In the genomic region with DNA sequence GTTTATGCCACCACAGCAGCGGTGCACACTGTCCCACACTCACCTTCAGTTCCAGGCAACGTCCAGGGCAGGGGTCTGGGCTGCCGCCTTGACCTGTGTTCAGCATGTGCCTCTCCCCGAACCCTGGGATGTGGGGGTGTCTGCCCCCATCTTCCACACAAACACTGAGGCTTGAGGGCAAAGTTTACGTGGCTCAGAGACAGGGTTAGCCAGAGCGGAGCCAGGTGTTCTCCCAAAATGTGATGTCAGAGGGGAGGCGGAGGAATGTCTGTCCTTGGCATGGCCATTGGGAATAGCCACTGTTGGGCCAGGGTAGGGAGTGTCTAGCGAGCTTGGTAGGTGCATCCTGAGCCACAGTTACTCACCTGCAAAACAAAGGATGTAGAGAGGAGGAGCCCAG, we compare ENCODE assay signal across 27 mouse cellular contexts. TPM values are rescaled to one million over a fixed set of nuclear protein-coding genes. Genes with fewer than 3 reads are reported as not detected.
DNase-seq lines count a peak whose midpoint lies in the region; ATAC-seq and TF ChIP-seq lines count a peak whose summit lies in the region.
"Had no signal": no experiment of that assay in that cellular context is flagged by ENCODE, and none has a peak within 500 bp of the region (broad histone marks: within the 10 kb centered on the region; RNA-seq: fewer than 3 reads in every experiment).

No protein-coding gene starts in this region.

- no peaks in the 10 kb centered on the region for H3K27me3 ChIP-seq in liver, adult 2 months (ENCODE audit: control insufficient read depth, insufficient read depth, low read length)
- H3K27me3 ChIP-seq in embryonic facial prominence, embryonic 10.5 days (replicated peaks; ENCODE audit: low read depth, poor library complexity, severe bottlenecking) = no peaks in the 10 kb centered on the region
- H3K27me3 ChIP-seq: CH12.LX; embryonic facial prominence, embryonic 13.5 days; embryonic facial prominence, embryonic 15.5 days; forebrain, embryonic 12.5 days; Patski had no signal

- peak overlapping the region; percentile 73 for H3K4me3 ChIP-seq in liver, adult 2 months (ENCODE audit: insufficient read depth, low read depth, low read length)
- no peak overlapping the region for H3K4me3 ChIP-seq in embryonic facial prominence, embryonic 10.5 days
- H3K4me3 ChIP-seq: embryonic facial prominence, embryonic 13.5 days; embryonic facial prominence, embryonic 15.5 days; erythroblast, embryonic 14.5 days; forebrain, embryonic 10.5 days; forebrain, embryonic 12.5 days had no signal

- 0 out of 2 replicates have a peak, but pooled peaks have one; percentile 1 for ATAC-seq in megakaryocyte progenitor cell, adult 5-6 weeks (replicated peaks; ENCODE audit: poor library complexity)
- ATAC-seq: activated CD4-positive, CD25-positive, alpha-beta regulatory T cell, adult 4 months; CD4-positive, CD25-positive, alpha-beta regulatory T cell, adult 4 months; forebrain, embryonic 14.5 days; forebrain, embryonic 16.5 days; Patski had no signal

- no peaks in the 10 kb centered on the region for H3K79me2 ChIP-seq in liver, adult 2 months (ENCODE audit: control insufficient read depth, insufficient read depth, low read length)

- DNase-seq in liver, adult 2 months (ENCODE audit: extremely low read depth, low read depth, low spot score) = peak; percentile 85
- DNase-seq in liver = no peak
- no peak for DNase-seq in embryonic facial prominence, embryonic 10.5 days (ENCODE audit: low spot score)
- DNase-seq in cerebellum, adult 11-12 months = no peak
- DNase-seq: adrenal gland, adult 8-10 months; adrenal gland, postnatal 14 days; adrenal gland, postnatal 36 days; B cell, adult 2 months; cerebellum, adult 18-20 months; cerebellum, adult 8-10 months; cerebellum, adult 9-11 months; cerebellum, postnatal 14 days; cerebellum, postnatal 36 days; embryo, embryonic 11 days had no signal

- peaks cover 15% of the 10 kb centered on the region; the same call in 1 of the 2 replicates for H3K36me3 ChIP-seq in liver, adult 2 months (ENCODE audit: control insufficient read depth, insufficient read depth, low read length)
- peaks cover 24% of the 10 kb centered on the region for H3K36me3 ChIP-seq in embryonic facial prominence, embryonic 10.5 days (replicated peaks)
- H3K36me3 ChIP-seq: embryonic facial prominence, embryonic 15.5 days had no signal

- peak overlapping the region; percentile 79 for H3K9ac ChIP-seq in liver, adult 2 months (ENCODE audit: low read depth, low read length)
- H3K9ac ChIP-seq: embryonic facial prominence, embryonic 13.5 days; embryonic facial prominence, embryonic 15.5 days; forebrain, embryonic 12.5 days had no signal

- WGBS in liver, adult 2 months = 25% methylated on average over 8 of the region's 8 CpGs
- 86% methylated on average over 8 of the region's 8 CpGs for WGBS in embryonic facial prominence, embryonic 10.5 days

- no peak for TF ChIP-seq POLR2A in liver, adult 2 months (IDR thresholded peaks at IDR 0.05; ENCODE audit: extremely low read depth, insufficient read depth, low read length)

- peak overlapping the region; percentile 81 for H3K27ac ChIP-seq in liver, adult 2 months (replicated peaks; ENCODE audit: insufficient read depth, low read depth, low read length)
- peak overlapping the region; percentile 44; the same call in 1 of the 2 replicates for H3K27ac ChIP-seq in embryonic facial prominence, embryonic 10.5 days (replicated peaks)
- H3K27ac ChIP-seq: embryonic facial prominence, embryonic 13.5 days; embryonic facial prominence, embryonic 15.5 days; forebrain, embryonic 10.5 days; forebrain, embryonic 12.5 days had no signal

- no peaks in the 10 kb centered on the region for H3K9me3 ChIP-seq in embryonic facial prominence, embryonic 10.5 days
- H3K9me3 ChIP-seq: embryonic facial prominence, embryonic 13.5 days; embryonic facial prominence, embryonic 15.5 days; forebrain, embryonic 10.5 days; forebrain, embryonic 12.5 days; G1E had no signal

- peaks cover 18% of the 10 kb centered on the region for H3K4me1 ChIP-seq in liver, adult 2 months (ENCODE audit: control insufficient read depth, insufficient read depth, low read length)
- peaks cover 45% of the 10 kb centered on the region for H3K4me1 ChIP-seq in embryonic facial prominence, embryonic 10.5 days
- H3K4me1 ChIP-seq: embryonic facial prominence, embryonic 13.5 days had no signal

- no peak for TF ChIP-seq CTCF in liver, adult 2 months (IDR thresholded peaks at IDR 0.05; ENCODE audit: low read depth, low read length)

RNA-seq across cellular contexts. Expression of gene Slc25a47, which starts 17.0 kb away (rescaled TPM):
- 626 and 693 TPM in 2 replicates for total RNA-seq in liver, adult 2 months (2014; rRNA removed)
- 602 and 616 TPM in 2 replicates for polyA plus RNA-seq in liver, adult 2 months (2012; rRNA removed)
- 13.1 and 15.2 TPM in 2 replicates for polyA plus RNA-seq in embryonic facial prominence, embryonic 10.5 days (2016; fragmentation: Nextera tagmentation; extraction: Ambion mirVana)
- 3.0 and 4.5 TPM in 2 replicates for total RNA-seq in megakaryocyte progenitor cell, adult 5-6 weeks (2015)
- 5.1 and 5.4 TPM in 2 replicates for total RNA-seq in megakaryocyte progenitor cell, adult 5-6 weeks (2017)

RNA-seq across cellular contexts. Expression of gene Slc25a29, which starts 17.1 kb away (rescaled TPM):
- total RNA-seq in liver, adult 2 months (2014; rRNA removed) = 1.9 and 2.1 TPM in 2 replicates
- 5.2 and 5.4 TPM in 2 replicates for polyA plus RNA-seq in liver, adult 2 months (2012; rRNA removed)
- polyA plus RNA-seq in embryonic facial prominence, embryonic 10.5 days (2016; fragmentation: Nextera tagmentation; extraction: Ambion mirVana) = 12.9 and 13.6 TPM in 2 replicates
- total RNA-seq in megakaryocyte progenitor cell, adult 5-6 weeks (2015) = 1.3 and 1.8 TPM in 2 replicates
- 0.71 and 1.8 TPM in 2 replicates for total RNA-seq in megakaryocyte progenitor cell, adult 5-6 weeks (2017)

RNA-seq across cellular contexts. Expression of gene Wdr25, which starts 40.6 kb away (rescaled TPM):
- 9.3 and 11.4 TPM in 2 replicates for total RNA-seq in liver, adult 2 months (2014; rRNA removed)
- polyA plus RNA-seq in liver, adult 2 months (2012; rRNA removed) = 9.4 and 11.6 TPM in 2 replicates
- 9.9 and 10.4 TPM in 2 replicates for polyA plus RNA-seq in embryonic facial prominence, embryonic 10.5 days (2016; fragmentation: Nextera tagmentation; extraction: Ambion mirVana)
- total RNA-seq in megakaryocyte progenitor cell, adult 5-6 weeks (2015) = 2.1 and 3.0 TPM in 2 replicates
- 3.9 and 4.7 TPM in 2 replicates for total RNA-seq in megakaryocyte progenitor cell, adult 5-6 weeks (2017)

RNA-seq across cellular contexts. Expression of gene Wars, which starts 41.2 kb away (rescaled TPM):
- 11.7 and 14.2 TPM in 2 replicates for total RNA-seq in liver, adult 2 months (2014; rRNA removed)
- 20.2 and 24.3 TPM in 2 replicates for polyA plus RNA-seq in liver, adult 2 months (2012; rRNA removed)
- 146 and 147 TPM in 2 replicates for polyA plus RNA-seq in embryonic facial prominence, embryonic 10.5 days (2016; fragmentation: Nextera tagmentation; extraction: Ambion mirVana)
- 25.1 and 32.0 TPM in 2 replicates for total RNA-seq in megakaryocyte progenitor cell, adult 5-6 weeks (2015)
- total RNA-seq in megakaryocyte progenitor cell, adult 5-6 weeks (2017) = 53.3 and 59.3 TPM in 2 replicates

Comparison
In these comparisons a context has a peak if more than half of its experiments do, and no peak if none do; other contexts are left out.
1. RNA of gene Slc25a47, which starts 17.0 kb away (total RNA-seq): 626 to 693 TPM in liver, adult 2 months; 3.0 to 5.4 TPM in megakaryocyte progenitor cell, adult 5-6 weeks; every median in the first group is over 10 times any median in the second.